Mouse (Mus musculus) naive thymus-derived CD4-positive, alpha-beta T cell, adult 5 months (primary cell): ENCODE data around the gene Iffo2. TPM values are rescaled to one million over a fixed set of nuclear protein-coding genes. Genes with fewer than 3 reads are reported as not detected.

ENCODE experiments used
- polyA plus RNA-seq: library from polyadenylated mRNA; unstranded; fragments of 100-300 nt; shearing (Covaris generic); gene quantifications from one replicate; pipeline ENCODE4 v1.2.1, GENCODE M21; 2017

Gene Iffo2
- 4.7 TPM for polyA plus RNA-seq

GRCm38 (mm10) chr4:139530248-139530647 is at the start of gene Iffo2:
Gene Iffo2, plus strand, starts transcription at chr4:139530548.

DNA sequence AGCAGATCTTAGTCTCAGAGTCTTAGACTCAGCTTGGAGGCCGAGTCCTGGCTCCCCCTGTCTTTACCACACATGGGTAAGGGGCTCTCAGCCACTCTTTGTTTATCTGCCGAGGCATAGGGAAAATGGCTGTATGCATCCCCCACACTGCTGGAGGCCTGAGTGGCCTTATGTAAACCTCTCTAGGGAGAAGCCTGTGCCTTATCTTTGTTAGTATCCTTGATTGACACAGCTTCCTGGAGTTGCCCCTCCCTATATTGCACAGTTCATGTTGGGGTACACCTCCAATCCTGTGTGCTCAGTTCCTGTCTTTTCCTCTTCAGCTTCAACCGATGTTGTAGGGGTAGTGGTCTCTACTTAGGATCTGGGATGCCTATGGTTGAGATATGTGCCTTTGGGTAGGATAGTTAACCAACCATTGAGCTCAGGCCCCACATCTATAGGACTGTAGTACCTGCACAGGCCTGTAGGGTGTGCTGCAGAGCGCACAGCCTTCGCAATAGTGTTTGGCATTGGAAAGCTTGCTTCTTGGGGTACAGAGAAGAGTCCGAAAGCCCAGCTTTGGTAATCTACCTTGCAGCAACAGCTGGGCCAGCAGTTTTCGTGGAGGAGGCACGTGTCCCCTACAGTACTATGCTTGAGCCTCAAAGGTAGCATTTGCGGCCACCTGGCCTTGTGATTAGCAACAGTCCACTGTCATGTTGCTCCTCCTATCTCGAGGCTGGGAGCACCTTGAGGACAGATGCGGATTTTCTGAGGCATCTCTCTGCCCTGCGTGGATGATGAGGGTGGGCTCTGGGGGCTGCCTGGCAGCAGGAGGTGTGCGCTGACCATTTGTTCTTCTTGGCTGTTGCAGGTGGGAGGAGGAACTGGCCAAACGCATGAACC is 72.3 kb downstream of the Iffo2 start, which contains the start of gene Gm21969:
Gene Gm21969, plus strand, starts transcription at position 830 of the 888 bp plus-strand sequence.

DNA sequence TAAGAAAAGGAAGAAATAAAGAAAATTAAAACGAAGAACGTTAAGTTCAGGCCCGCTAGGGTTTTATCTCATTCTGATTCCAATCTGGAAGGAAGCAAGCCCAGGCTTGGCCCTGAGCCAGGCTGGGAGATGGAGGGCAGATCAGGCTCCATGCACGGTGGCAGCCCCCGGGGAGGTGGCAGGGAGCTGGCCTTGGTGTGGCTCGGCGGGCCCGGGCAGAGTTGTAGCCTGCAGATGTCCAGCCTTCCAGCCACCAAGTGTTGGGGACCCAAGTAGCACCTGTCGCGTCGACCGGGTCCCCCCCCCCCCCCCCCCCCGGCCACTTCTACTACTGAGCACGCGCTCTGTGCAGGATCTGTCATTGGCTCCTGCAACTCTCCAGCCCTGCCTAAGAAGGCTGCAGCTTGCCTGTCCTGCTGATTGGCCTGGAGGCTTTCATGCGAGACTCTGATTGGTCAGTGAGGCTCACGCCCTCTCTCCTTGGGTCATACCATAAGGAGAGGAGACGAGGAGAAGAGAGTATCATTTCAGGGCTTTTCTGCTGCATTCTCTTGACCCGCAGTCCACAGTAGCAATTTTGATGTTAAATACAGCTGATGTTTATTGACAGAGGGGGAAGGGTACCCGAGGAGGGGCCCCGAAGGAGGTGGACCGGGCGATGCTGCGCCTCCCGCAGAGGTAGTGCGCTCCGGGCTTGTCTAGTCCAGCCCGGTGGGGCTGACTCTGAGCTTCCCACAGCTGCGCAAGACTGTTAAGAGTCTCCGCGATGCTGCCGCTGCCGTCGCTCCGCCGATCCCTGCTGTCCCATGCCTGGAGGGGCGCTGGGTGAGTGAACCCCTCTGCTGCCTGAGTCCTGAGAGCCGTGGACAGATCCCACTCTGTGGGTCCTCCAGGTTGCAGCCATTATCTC is 92.3 kb downstream of the Iffo2 start, which contains the start of gene Aldh4a1:
Gene Aldh4a1, plus strand, starts transcription at position 494 of the 910 bp plus-strand sequence.

DNA sequence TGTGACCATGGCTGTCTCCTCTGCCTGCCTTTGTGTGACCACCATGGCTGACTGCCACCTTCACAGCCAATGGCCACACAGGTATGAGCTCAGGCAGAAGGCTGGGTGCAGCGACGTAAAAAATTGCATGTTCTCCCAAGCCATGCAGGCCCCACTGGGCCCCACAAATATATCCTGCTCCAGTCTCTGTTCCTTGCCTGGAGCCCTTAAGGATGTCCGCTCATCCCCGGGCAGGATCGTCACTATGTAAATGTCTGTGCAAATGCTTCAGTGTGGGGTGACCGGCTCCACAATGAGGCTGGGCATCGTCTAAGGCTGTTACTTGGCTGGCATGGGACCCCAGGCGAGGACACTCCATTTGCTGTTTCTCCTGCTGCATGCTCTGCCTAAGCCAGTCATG is 122.9 kb downstream of the Iffo2 start, which contains the start of gene Tas1r2:
Gene Tas1r2, plus strand, starts transcription at position 301 of the 400 bp plus-strand sequence.

Other genes with a start within 250 kb of the Iffo2 start
- 7.7 TPM for gene Pqlc2, start 219.8 kb upstream of the Iffo2 start, polyA plus RNA-seq
- 30.2 TPM for gene Akr7a5, start 219.8 kb upstream of the Iffo2 start, polyA plus RNA-seq
- gene Mrto4, start 178.0 kb upstream of the Iffo2 start, polyA plus RNA-seq: 97.4 TPM
- gene Emc1, start 178.0 kb upstream of the Iffo2 start, polyA plus RNA-seq: 45.6 TPM
- 79.3 TPM for gene Ubr4, start 177.9 kb upstream of the Iffo2 start, polyA plus RNA-seq
- not detected for gene Gm21969, start 72.6 kb downstream of the Iffo2 start, polyA plus RNA-seq
- gene Aldh4a1, start 92.3 kb downstream of the Iffo2 start, polyA plus RNA-seq: 23.1 TPM
- gene Tas1r2, start 123.0 kb downstream of the Iffo2 start, polyA plus RNA-seq: not detected